Mouse (Mus musculus) limb, embryonic 12.5 days (tissue): Measurements from ENCODE around the gene Hist1h4m. TPM values are rescaled to one million over a fixed set of nuclear protein-coding genes. Genes with fewer than 3 reads are reported as not detected.
A peak's percentile ranks its signal among the peaks of the same experiment; 100 is the strongest.

Experiments used
- ATAC-seq: fragments of 200-750 bp; cut with Nextera tagmentation; 2 replicates; pipeline ENCODE4 v1.8.0; 2017; ENCODE audit warnings: low read depth, moderate TSS enrichment; ENCODE audit not compliant: insufficient number of reproducible peaks, insufficient read depth, low FRiP score, low TSS enrichment
- H3K27ac ChIP-seq: fragments of 300-500 bp; sonication (generic); 2 replicates; pipeline ENCODE4 v1.5.1; 2016; ENCODE audit warnings: mild to moderate bottlenecking, moderate library complexity
- H3K27me3 ChIP-seq: fragments of 300-500 bp; sonication (generic); 2 replicates; pipeline ENCODE4 v1.6.1; 2016; ENCODE audit warnings: mild to moderate bottlenecking, moderate library complexity
- H3K36me3 ChIP-seq: fragments of 300-500 bp; sonication (generic); 2 replicates; pipeline ENCODE4 v1.6.1; 2016; ENCODE audit warnings: mild to moderate bottlenecking, moderate library complexity
- H3K4me1 ChIP-seq: fragments of 300-500 bp; sonication (generic); replicated peaks from 2 replicates; pipeline ENCODE4 v1.6.1; 2016
- H3K4me2 ChIP-seq: fragments of 300-500 bp; sonication (generic); 2 replicates; pipeline ENCODE4 v1.6.1; 2016; ENCODE audit warnings: mild to moderate bottlenecking, moderate library complexity
- H3K4me3 ChIP-seq: fragments of 300-500 bp; sonication (generic); replicated peaks from 2 replicates; pipeline ENCODE4 v1.5.1; 2016; ENCODE audit warnings: mild to moderate bottlenecking
- H3K9ac ChIP-seq: fragments of 300-500 bp; sonication (generic); replicated peaks from 2 replicates; pipeline ENCODE4 v1.6.1; 2016; ENCODE audit warnings: mild to moderate bottlenecking, moderate library complexity
- H3K9me3 ChIP-seq: fragments of 300-500 bp; sonication (generic); 2 replicates; pipeline ENCODE4 v1.6.1; 2016; ENCODE audit warnings: mild to moderate bottlenecking, moderate library complexity
- WGBS: fragments of 180-500 bp; shearing (Covaris S2); methylation state at CpG from one replicate; pipeline ENCODE4 v1.1.7; 2016; 5-methylcytosine and 5-hydroxymethylcytosine counted together
- microRNA-seq: library from miRNA; unstranded; fragments of <30 nt; microRNA quantifications from one replicate; pipeline ENCODE4, GENCODE M21; 2017
- polyA plus RNA-seq: library from polyadenylated mRNA; unstranded; fragments of >200 nt; fragmentation: Nextera tagmentation; extraction: Ambion mirVana; gene quantifications from 2 replicates; pipeline ENCODE4 v1.2.1, GENCODE M21; 2016

Hist1h4m gene
- polyA plus RNA-seq, 1 experiment from 2014 or later, result not detected

- WGBS, result 2% methylated on average over 11 of the region's 11 CpGs
- H3K4me1 ChIP-seq, result 0 out of 2 replicates have a peak, but pooled peaks cover 3% of the 10 kb centered on the region
- peak overlapping the region; percentile 55 for H3K4me2 ChIP-seq
- H3K27me3 ChIP-seq, result no peaks in the 10 kb centered on the region
- ATAC-seq, result no peak
- H3K9ac ChIP-seq, result no peak overlapping the region
- H3K9me3 ChIP-seq, result no peaks in the 10 kb centered on the region
- H3K36me3 ChIP-seq, result no peaks in the 10 kb centered on the region
- no peak overlapping the region for H3K27ac ChIP-seq
- H3K4me3 ChIP-seq, result peak overlapping the region; percentile 40
Measured at GRCm38 (mm10) chr13:21855146-21855545, 43.6 kb downstream of the Hist1h4m start.

- H3K9ac ChIP-seq, result no peak overlapping the region
- no peak for ATAC-seq
- H3K4me1 ChIP-seq, result 0 out of 2 replicates have a peak, but pooled peaks cover 3% of the 10 kb centered on the region
- no peaks in the 10 kb centered on the region for H3K27me3 ChIP-seq
- H3K9me3 ChIP-seq, result no peaks in the 10 kb centered on the region
- WGBS, result 1% methylated on average over 15 of the region's 15 CpGs
- H3K4me2 ChIP-seq, result peak overlapping the region; percentile 55
- H3K27ac ChIP-seq, result no peak overlapping the region
- H3K36me3 ChIP-seq, result no peaks in the 10 kb centered on the region
- H3K4me3 ChIP-seq, result peak overlapping the region; percentile 40
Measured at GRCm38 (mm10) chr13:21855698-21856162, 44.2 kb downstream of the Hist1h4m start.

GRCm38 (mm10) chr13:21861608-21862007 is 50.1 kb downstream of the Hist1h4m start:
- no peak overlapping the region for H3K27ac ChIP-seq
- no peak overlapping the region for H3K4me2 ChIP-seq
- no peaks in the 10 kb centered on the region for H3K9me3 ChIP-seq
- 20% methylated on average over 5 of the region's 5 CpGs for WGBS
- 0 out of 2 replicates have a peak, but pooled peaks cover 3% of the 10 kb centered on the region for H3K4me1 ChIP-seq
- no peak overlapping the region for H3K4me3 ChIP-seq
- no peak overlapping the region for H3K9ac ChIP-seq
- H3K36me3 ChIP-seq, result no peaks in the 10 kb centered on the region
- no peak for ATAC-seq
- H3K27me3 ChIP-seq, result no peaks in the 10 kb centered on the region

Small RNA genes within 50 kb of the gene (microRNA-seq; reads per million reads assigned to microRNA genes)
- gene Gm19658 (not detected), gene Gm44346 (not detected), gene Gm44466 (not detected)

Other genes with a start within 250 kb of the Hist1h4m start
- gene Olfr1364, start 230.0 kb upstream of the Hist1h4m start, polyA plus RNA-seq, result not detected in 2 replicates
- not detected in 2 replicates for gene Olfr1362, start 197.7 kb upstream of the Hist1h4m start, polyA plus RNA-seq
- not detected in 2 replicates for gene Olfr11, start 169.2 kb upstream of the Hist1h4m start, polyA plus RNA-seq
- not detected in 2 replicates for gene Olfr1361, start 148.4 kb upstream of the Hist1h4m start, polyA plus RNA-seq
- gene Olfr1360, start 134.3 kb upstream of the Hist1h4m start, polyA plus RNA-seq, result not detected in 2 replicates
- not detected in 2 replicates for gene Olfr1359, start 113.6 kb upstream of the Hist1h4m start, polyA plus RNA-seq
- gene Hist1h2bl, start 95.6 kb upstream of the Hist1h4m start, polyA plus RNA-seq, result 4.6 and 6.2 TPM in 2 replicates
- gene Hist1h2ai, start 95.3 kb upstream of the Hist1h4m start, polyA plus RNA-seq, result 55.1 and 62.4 TPM in 2 replicates
- gene Hist1h3h, start 94.1 kb upstream of the Hist1h4m start, polyA plus RNA-seq, result 16.0 and 36.8 TPM in 2 replicates
- gene Hist1h2bm, start 89.7 kb upstream of the Hist1h4m start, polyA plus RNA-seq, result 8.4 and 8.9 TPM in 2 replicates
- gene Hist1h4j, start 76.7 kb upstream of the Hist1h4m start, polyA plus RNA-seq, result 0.88 and 0.99 TPM in 2 replicates
- 5.4 and 11.3 TPM in 2 replicates for gene Hist1h4k, start 61.2 kb upstream of the Hist1h4m start, polyA plus RNA-seq
- gene Hist1h2ak, start 57.9 kb upstream of the Hist1h4m start, polyA plus RNA-seq, result 51.3 and 71.5 TPM in 2 replicates
- 8.0 and 9.8 TPM in 2 replicates for gene Hist1h2bn, start 57.6 kb upstream of the Hist1h4m start, polyA plus RNA-seq
- gene Hist1h1b, start 31.1 kb upstream of the Hist1h4m start, polyA plus RNA-seq, result 40.4 and 49.4 TPM in 2 replicates
- 163 and 202 TPM in 2 replicates for gene Hist1h3i, start 28.4 kb upstream of the Hist1h4m start, polyA plus RNA-seq
- gene Hist1h2an, start 24.5 kb upstream of the Hist1h4m start, polyA plus RNA-seq, result 16.8 and 19.0 TPM in 2 replicates
- 1.5 and 3.9 TPM in 2 replicates for gene Hist1h2bp, start 24.3 kb upstream of the Hist1h4m start, polyA plus RNA-seq
- gene Hist1h2bq, start 1.5 kb upstream of the Hist1h4m start, polyA plus RNA-seq, result 36.6 and 45.0 TPM in 2 replicates
- not detected in 2 replicates for gene Hist1h2ao, start 1.3 kb upstream of the Hist1h4m start, polyA plus RNA-seq
- gene Hist1h4n, start 20.4 kb downstream of the Hist1h4m start, polyA plus RNA-seq, result 21.2 and 21.3 TPM in 2 replicates
- 6,267 and 7,120 TPM in 2 replicates for gene Hist1h2ap, start 21.8 kb downstream of the Hist1h4m start, polyA plus RNA-seq
- 38.6 and 46.0 TPM in 2 replicates for gene Hist1h2br, start 22.0 kb downstream of the Hist1h4m start, polyA plus RNA-seq
- gene Zfp184, start 133.3 kb downstream of the Hist1h4m start, polyA plus RNA-seq, result 23.2 and 25.2 TPM in 2 replicates
- gene Pom121l2, start 169.4 kb downstream of the Hist1h4m start, polyA plus RNA-seq, result 0.30 and 0.32 TPM in 2 replicates
- gene Prss16, start 198.0 kb downstream of the Hist1h4m start, polyA plus RNA-seq, result 1.2 TPM in 2 replicates
- gene Hist1h2ah, start 223.8 kb downstream of the Hist1h4m start, polyA plus RNA-seq, result 24.8 and 50.4 TPM in 2 replicates
- gene Hist1h2bk, start 224.1 kb downstream of the Hist1h4m start, polyA plus RNA-seq, result 21.0 and 25.9 TPM in 2 replicates
- gene Hist1h4i, start 229.6 kb downstream of the Hist1h4m start, polyA plus RNA-seq, result 30.3 and 34.1 TPM in 2 replicates
- 119 and 120 TPM in 2 replicates for gene Hist1h2ag, start 231.2 kb downstream of the Hist1h4m start, polyA plus RNA-seq
- gene Hist1h2bj, start 231.5 kb downstream of the Hist1h4m start, polyA plus RNA-seq, result 26.1 and 28.8 TPM in 2 replicates